Mouse (Mus musculus): Measurements from ENCODE around the gene Akt3. TPM values are rescaled to one million over a fixed set of nuclear protein-coding genes. Genes with fewer than 3 reads are reported as not detected.
A peak's percentile ranks its signal among the peaks of the same experiment; 100 is the strongest.

Akt3 gene
- polyA plus RNA-seq, 1 experiment = 46.6 TPM

GRCm38 (mm10) chr1:177022751-177023150 is 235.3 kb downstream of the Akt3 start:
- TF ChIP-seq POLR2A (IDR thresholded peaks at IDR 0.05; ENCODE audit: extremely low read depth, insufficient read depth, low read length) = no peak
- TF ChIP-seq CTCF (IDR thresholded peaks at IDR 0.05; ENCODE audit: extremely low read depth, insufficient read depth, low read length) = no peak
- Histone ChIP-seq H3K27ac (ENCODE audit: insufficient read depth, low read length) (no peak overlapping the region), H3K4me1 (ENCODE audit: control insufficient read depth, insufficient read depth, low read length) (peaks cover 4% of the 10 kb centered on the region), H3K4me3 (ENCODE audit: insufficient read depth, low read length) (no peak overlapping the region)

GRCm38 (mm10) chr1:177019668-177020067 is 238.3 kb downstream of the Akt3 start:
- Histone ChIP-seq H3K4me1 (ENCODE audit: control insufficient read depth, insufficient read depth, low read length) (peaks cover 9% of the 10 kb centered on the region), H3K4me3 (ENCODE audit: insufficient read depth, low read length) (no peak overlapping the region), H3K27ac (ENCODE audit: insufficient read depth, low read length) (no peak overlapping the region)
- TF ChIP-seq POLR2A (IDR thresholded peaks at IDR 0.05; ENCODE audit: extremely low read depth, insufficient read depth, low read length) (no peak), CTCF (IDR thresholded peaks at IDR 0.05; ENCODE audit: extremely low read depth, insufficient read depth, low read length) (no peak)

- Histone ChIP-seq H3K4me3 (ENCODE audit: insufficient read depth, low read length) (no peak overlapping the region), H3K4me1 (ENCODE audit: control insufficient read depth, insufficient read depth, low read length) (peaks cover 12% of the 10 kb centered on the region), H3K27ac (ENCODE audit: insufficient read depth, low read length) (no peak overlapping the region)
- TF ChIP-seq POLR2A (IDR thresholded peaks at IDR 0.05; ENCODE audit: extremely low read depth, insufficient read depth, low read length) (no peak), CTCF (IDR thresholded peaks at IDR 0.05; ENCODE audit: extremely low read depth, insufficient read depth, low read length) (no peak)
Observed at GRCm38 (mm10) chr1:177018750-177019149, 239.3 kb downstream of the Akt3 start.

GRCm38 (mm10) chr1:177016729-177017128 is 241.3 kb downstream of the Akt3 start:
- H3K27ac ChIP-seq (ENCODE audit: insufficient read depth, low read length) = no peak overlapping the region
- H3K4me1 ChIP-seq (ENCODE audit: control insufficient read depth, insufficient read depth, low read length) = peaks cover 13% of the 10 kb centered on the region
- TF ChIP-seq POLR2A (IDR thresholded peaks at IDR 0.05; ENCODE audit: extremely low read depth, insufficient read depth, low read length) = no peak
- no peak for TF ChIP-seq CTCF (IDR thresholded peaks at IDR 0.05; ENCODE audit: extremely low read depth, insufficient read depth, low read length)
- H3K4me3 ChIP-seq (ENCODE audit: insufficient read depth, low read length) = no peak overlapping the region

- no peak for TF ChIP-seq CTCF (IDR thresholded peaks at IDR 0.05; ENCODE audit: extremely low read depth, insufficient read depth, low read length)
- no peak for TF ChIP-seq POLR2A (IDR thresholded peaks at IDR 0.05; ENCODE audit: extremely low read depth, insufficient read depth, low read length)
- Histone ChIP-seq H3K4me3 (ENCODE audit: insufficient read depth, low read length) (no peak overlapping the region), H3K27ac (ENCODE audit: insufficient read depth, low read length) (no peak overlapping the region), H3K4me1 (ENCODE audit: control insufficient read depth, insufficient read depth, low read length) (peaks cover 13% of the 10 kb centered on the region)
Observed at GRCm38 (mm10) chr1:177015917-177016316, 242.1 kb downstream of the Akt3 start.

- Histone ChIP-seq H3K4me3 (ENCODE audit: insufficient read depth, low read length) (no peak overlapping the region), H3K4me1 (ENCODE audit: control insufficient read depth, insufficient read depth, low read length) (peaks cover 13% of the 10 kb centered on the region), H3K27ac (ENCODE audit: insufficient read depth, low read length) (peak overlapping the region; percentile 9; the same call in 1 of the 2 replicates)
- TF ChIP-seq CTCF (IDR thresholded peaks at IDR 0.05; ENCODE audit: extremely low read depth, insufficient read depth, low read length) (no peak), POLR2A (IDR thresholded peaks at IDR 0.05; ENCODE audit: extremely low read depth, insufficient read depth, low read length) (no peak)
Observed at GRCm38 (mm10) chr1:177014921-177015439, 243.0 kb downstream of the Akt3 start.

GRCm38 (mm10) chr1:177014346-177014745 is 243.7 kb downstream of the Akt3 start:
- TF ChIP-seq CTCF (IDR thresholded peaks at IDR 0.05; ENCODE audit: extremely low read depth, insufficient read depth, low read length) (no peak), POLR2A (IDR thresholded peaks at IDR 0.05; ENCODE audit: extremely low read depth, insufficient read depth, low read length) (no peak)
- Histone ChIP-seq H3K4me1 (ENCODE audit: control insufficient read depth, insufficient read depth, low read length) (peaks cover 13% of the 10 kb centered on the region), H3K4me3 (ENCODE audit: insufficient read depth, low read length) (no peak overlapping the region), H3K27ac (ENCODE audit: insufficient read depth, low read length) (peak overlapping the region; percentile 9; the same call in 1 of the 2 replicates)

GRCm38 (mm10) chr1:177013776-177014175 is 244.2 kb downstream of the Akt3 start:
- TF ChIP-seq CTCF (IDR thresholded peaks at IDR 0.05; ENCODE audit: extremely low read depth, insufficient read depth, low read length) (no peak), POLR2A (IDR thresholded peaks at IDR 0.05; ENCODE audit: extremely low read depth, insufficient read depth, low read length) (no peak)
- Histone ChIP-seq H3K4me1 (ENCODE audit: control insufficient read depth, insufficient read depth, low read length) (peaks cover 13% of the 10 kb centered on the region), H3K27ac (ENCODE audit: insufficient read depth, low read length) (no peak overlapping the region), H3K4me3 (ENCODE audit: insufficient read depth, low read length) (no peak overlapping the region)

- Histone ChIP-seq H3K4me3 (ENCODE audit: insufficient read depth, low read length) (no peak overlapping the region), H3K4me1 (ENCODE audit: control insufficient read depth, insufficient read depth, low read length) (peaks cover 13% of the 10 kb centered on the region), H3K27ac (ENCODE audit: insufficient read depth, low read length) (no peak overlapping the region)
- no peak for TF ChIP-seq POLR2A (IDR thresholded peaks at IDR 0.05; ENCODE audit: extremely low read depth, insufficient read depth, low read length)
- no peak for TF ChIP-seq CTCF (IDR thresholded peaks at IDR 0.05; ENCODE audit: extremely low read depth, insufficient read depth, low read length)
Observed at GRCm38 (mm10) chr1:177013313-177013712, 244.7 kb downstream of the Akt3 start.

- TF ChIP-seq CTCF (IDR thresholded peaks at IDR 0.05; ENCODE audit: extremely low read depth, insufficient read depth, low read length) (no peak), POLR2A (IDR thresholded peaks at IDR 0.05; ENCODE audit: extremely low read depth, insufficient read depth, low read length) (no peak)
- Histone ChIP-seq H3K27ac (ENCODE audit: insufficient read depth, low read length) (no peak overlapping the region), H3K4me3 (ENCODE audit: insufficient read depth, low read length) (no peak overlapping the region), H3K4me1 (ENCODE audit: control insufficient read depth, insufficient read depth, low read length) (peaks cover 13% of the 10 kb centered on the region)
Observed at GRCm38 (mm10) chr1:177012774-177013173, 245.2 kb downstream of the Akt3 start.

Data from cortical plate, adult 2 months (tissue).